ENCODE assay signal across 9 mouse cellular contexts in genomic region chr5:129611060-129611459, GRCm38 (mm10). TPM values are rescaled to one million over a fixed set of nuclear protein-coding genes. Genes with fewer than 3 reads are reported as not detected.
DNase-seq lines count a peak whose midpoint lies in the region; ATAC-seq and TF ChIP-seq lines count a peak whose summit lies in the region.
"Had no signal": no experiment of that assay in that cellular context is flagged by ENCODE, and none has a peak within 500 bp of the region (broad histone marks: within the 10 kb centered on the region; RNA-seq: fewer than 3 reads in every experiment).

No protein-coding gene starts in this region.

- peak; percentile 72 for DNase-seq in midbrain, embryonic 10.5 days (ENCODE audit: low spot score)
- DNase-seq in cerebellum, adult 2 months = peak; percentile 65 to 69
- peak; percentile 54 to 74 for DNase-seq in frontal cortex, postnatal 14 days (ENCODE audit: low spot score in 2 of 2)
- DNase-seq in left cerebral cortex, postnatal 14 days (ENCODE audit: low spot score in 2 of 2) = peak; percentile 86 to 90
- DNase-seq in splenic B cell, adult 2 months (ENCODE audit: low read depth, low spot score) = peak; percentile 66

- H3K27ac ChIP-seq in midbrain, embryonic 10.5 days (replicated peaks) = no peak overlapping the region
- no peak overlapping the region for H3K27ac ChIP-seq in midbrain, embryonic 13.5 days
- no peak overlapping the region for H3K27ac ChIP-seq in cerebellum, adult 2 months (ENCODE audit: insufficient read depth, low read length)
- no peak overlapping the region for H3K27ac ChIP-seq in intestine, embryonic 15.5 days
- no peak overlapping the region for H3K27ac ChIP-seq in midbrain, embryonic 16.5 days (ENCODE audit: low read length)
- H3K27ac ChIP-seq: neural tube, embryonic 12.5 days had no signal

- no peak for TF ChIP-seq POLR2A in cerebellum, adult 2 months (IDR thresholded peaks at IDR 0.05; ENCODE audit: borderline replicate concordance, insufficient read depth, low read length)

- H3K4me1 ChIP-seq in midbrain, embryonic 10.5 days = no peaks in the 10 kb centered on the region
- no peaks in the 10 kb centered on the region for H3K4me1 ChIP-seq in midbrain, embryonic 13.5 days (replicated peaks)
- no peaks in the 10 kb centered on the region for H3K4me1 ChIP-seq in cerebellum, adult 2 months (ENCODE audit: control insufficient read depth, insufficient read depth, low read length)
- H3K4me1 ChIP-seq in intestine, embryonic 15.5 days (replicated peaks) = no peaks in the 10 kb centered on the region
- H3K4me1 ChIP-seq in midbrain, embryonic 16.5 days (ENCODE audit: control insufficient read depth, insufficient read depth, low read length) = no peaks in the 10 kb centered on the region
- H3K4me1 ChIP-seq: neural tube, embryonic 12.5 days had no signal

- peaks cover 7% of the 10 kb centered on the region; the same call in 1 of the 2 replicates for H3K36me3 ChIP-seq in midbrain, embryonic 10.5 days
- peaks cover 17% of the 10 kb centered on the region for H3K36me3 ChIP-seq in midbrain, embryonic 13.5 days
- H3K36me3 ChIP-seq in intestine, embryonic 15.5 days = no peaks in the 10 kb centered on the region
- H3K36me3 ChIP-seq in midbrain, embryonic 16.5 days (ENCODE audit: control insufficient read depth, insufficient read depth, low read length) = peaks cover 4% of the 10 kb centered on the region
- H3K36me3 ChIP-seq in splenic B cell, adult 2 months (ENCODE audit: control insufficient read depth, insufficient read depth, low read length, poor library complexity, severe bottlenecking) = no peaks in the 10 kb centered on the region

- whole genome bisulfite sequencing in midbrain, embryonic 10.5 days = 17% methylated on average over 1 of the region's 1 CpGs
- WGBS in midbrain, embryonic 13.5 days = 11% methylated on average over 1 of the region's 1 CpGs
- 0% methylated on average over 1 of the region's 1 CpGs for WGBS in cerebellum, adult 2 months
- WGBS in intestine, embryonic 15.5 days = 6% methylated on average over 1 of the region's 1 CpGs
- WGBS in midbrain, embryonic 16.5 days = 13% methylated on average over 1 of the region's 1 CpGs

- no peak; the same call in 1 of the 2 replicates for ATAC-seq in midbrain, embryonic 13.5 days
- peak; percentile 78 for ATAC-seq in intestine, embryonic 15.5 days
- peak; percentile 60 for ATAC-seq in midbrain, embryonic 16.5 days

- no peak overlapping the region for H3K9ac ChIP-seq in midbrain, embryonic 13.5 days (replicated peaks)
- no peak overlapping the region for H3K9ac ChIP-seq in intestine, embryonic 15.5 days
- no peak overlapping the region for H3K9ac ChIP-seq in midbrain, embryonic 16.5 days (ENCODE audit: low read depth, low read length)
- H3K9ac ChIP-seq: neural tube, embryonic 12.5 days had no signal

- intact Hi-C loops in left cerebral cortex, postnatal 14 days (cut with DNase I) = loop anchor here (5.0 kb wide), 1 partner anchor 106 kb away; the partner anchor contains the start of gene Mrps17

- H3K9me3 ChIP-seq in midbrain, embryonic 10.5 days (replicated peaks) = no peaks in the 10 kb centered on the region
- no peaks in the 10 kb centered on the region for H3K9me3 ChIP-seq in midbrain, embryonic 13.5 days
- no peaks in the 10 kb centered on the region for H3K9me3 ChIP-seq in intestine, embryonic 15.5 days
- H3K9me3 ChIP-seq in midbrain, embryonic 16.5 days (replicated peaks; ENCODE audit: control insufficient read depth, low read length, poor library complexity, severe bottlenecking) = no peaks in the 10 kb centered on the region
- H3K9me3 ChIP-seq: neural tube, embryonic 12.5 days had no signal

- no peak overlapping the region for H3K4me3 ChIP-seq in midbrain, embryonic 10.5 days
- H3K4me3 ChIP-seq in midbrain, embryonic 13.5 days (replicated peaks) = no peak overlapping the region
- no peak overlapping the region for H3K4me3 ChIP-seq in cerebellum, adult 2 months (replicated peaks; ENCODE audit: insufficient read depth, low read depth, low read length)
- no peak overlapping the region for H3K4me3 ChIP-seq in intestine, embryonic 15.5 days (replicated peaks)
- no peak overlapping the region for H3K4me3 ChIP-seq in midbrain, embryonic 16.5 days (ENCODE audit: low read depth, low read length)
- H3K4me3 ChIP-seq: neural tube, embryonic 12.5 days had no signal

- H3K4me2 ChIP-seq in midbrain, embryonic 13.5 days (replicated peaks) = no peak overlapping the region
- no peak overlapping the region for H3K4me2 ChIP-seq in intestine, embryonic 15.5 days (replicated peaks)
- H3K4me2 ChIP-seq in midbrain, embryonic 16.5 days (ENCODE audit: low read length) = no peak overlapping the region
- H3K4me2 ChIP-seq: neural tube, embryonic 12.5 days had no signal

- no peaks in the 10 kb centered on the region for H3K27me3 ChIP-seq in midbrain, embryonic 10.5 days (ENCODE audit: low read depth, poor library complexity, severe bottlenecking)
- no peaks in the 10 kb centered on the region for H3K27me3 ChIP-seq in midbrain, embryonic 13.5 days
- no peaks in the 10 kb centered on the region for H3K27me3 ChIP-seq in cerebellum, adult 2 months (ENCODE audit: control insufficient read depth, insufficient read depth, low read length)
- no peaks in the 10 kb centered on the region for H3K27me3 ChIP-seq in intestine, embryonic 15.5 days (replicated peaks)
- H3K27me3 ChIP-seq in midbrain, embryonic 16.5 days (ENCODE audit: control insufficient read depth, insufficient read depth, low read depth, low read length) = no peaks in the 10 kb centered on the region
- no peaks in the 10 kb centered on the region for H3K27me3 ChIP-seq in splenic B cell, adult 2 months (ENCODE audit: control insufficient read depth, insufficient read depth, low read length, poor library complexity, severe bottlenecking)
- H3K27me3 ChIP-seq: neural tube, embryonic 12.5 days had no signal

- TF ChIP-seq CTCF in cerebellum, adult 2 months (IDR thresholded peaks at IDR 0.05; ENCODE audit: borderline replicate concordance, insufficient read depth, low read depth, low read length) = peak; percentile 65; the same call in 1 of the 2 replicates

RNA-seq across cellular contexts. Expression of gene Mmp17, which starts 27.1 kb away (rescaled TPM):
- polyA plus RNA-seq in midbrain, embryonic 10.5 days (2016; fragmentation: Nextera tagmentation; extraction: Ambion mirVana) = 3.7 and 5.1 TPM in 2 replicates
- 9.3 and 9.6 TPM in 2 replicates for polyA plus RNA-seq in midbrain, embryonic 13.5 days (2015; fragmentation: Nextera tagmentation; extraction: Ambion mirVana)
- polyA plus RNA-seq in cerebellum, adult 2 months (2012; rRNA removed) = 22.8 and 25.2 TPM in 2 replicates
- polyA plus RNA-seq in intestine, embryonic 15.5 days (2015; fragmentation: Nextera tagmentation; extraction: Ambion mirVana) = 4.0 and 4.6 TPM in 2 replicates
- total RNA-seq in left cerebral cortex, postnatal 14 days (2021) = 10 to 100 TPM; 91.1 to 94.9 TPM
- 11.1 and 11.7 TPM in 2 replicates for polyA plus RNA-seq in midbrain, embryonic 16.5 days (2015; fragmentation: Nextera tagmentation; extraction: Ambion mirVana)

RNA-seq across cellular contexts. Expression of gene Zfp11, which starts 58.8 kb away (rescaled TPM):
- polyA plus RNA-seq in midbrain, embryonic 10.5 days (2016; fragmentation: Nextera tagmentation; extraction: Ambion mirVana) = 6.3 and 8.1 TPM in 2 replicates
- 8.7 and 8.9 TPM in 2 replicates for polyA plus RNA-seq in midbrain, embryonic 13.5 days (2015; fragmentation: Nextera tagmentation; extraction: Ambion mirVana)
- 5.0 and 5.5 TPM in 2 replicates for polyA plus RNA-seq in cerebellum, adult 2 months (2012; rRNA removed)
- polyA plus RNA-seq in intestine, embryonic 15.5 days (2015; fragmentation: Nextera tagmentation; extraction: Ambion mirVana) = 2.9 and 3.5 TPM in 2 replicates
- total RNA-seq in left cerebral cortex, postnatal 14 days (2021) = 1 to 10 TPM; 7.0 to 7.1 TPM
- 8.1 and 9.3 TPM in 2 replicates for polyA plus RNA-seq in midbrain, embryonic 16.5 days (2015; fragmentation: Nextera tagmentation; extraction: Ambion mirVana)
